Mouse (Mus musculus) heart, adult 9 months (tissue): Measurements from ENCODE around the gene Rbm19.

Experiments
- DNase-seq, 2 experiments: peaks; one replicate each; pipeline ENCODE4 v3.0.0; 2022; ENCODE audit warnings: low spot score in 2 of 2

Rbm19 gene

GRCm38 (mm10) chr5:120134000-120134399 lies 17.7 kb downstream of the Rbm19 start:
- DNase-seq, result no peak

GRCm38 (mm10) chr5:120135337-120135736 lies 19.1 kb downstream of the Rbm19 start:
- DNase-seq, result no peak

GRCm38 (mm10) chr5:120135823-120136222 lies 19.6 kb downstream of the Rbm19 start:
- no peak for DNase-seq

- no peak for DNase-seq
These were observed 20.0 kb downstream of the Rbm19 start for GRCm38 (mm10) chr5:120136236-120136675.

GRCm38 (mm10) chr5:120137038-120137437 lies 20.8 kb downstream of the Rbm19 start:
- DNase-seq, result no peak

- no peak for DNase-seq
These were observed 21.6 kb downstream of the Rbm19 start for GRCm38 (mm10) chr5:120137846-120138245.

GRCm38 (mm10) chr5:120138406-120138805 lies 22.1 kb downstream of the Rbm19 start:
- DNase-seq, result peak; percentile 73 to 75

GRCm38 (mm10) chr5:120139224-120139623 lies 23.0 kb downstream of the Rbm19 start:
- no peak for DNase-seq

GRCm38 (mm10) chr5:120143941-120144340 lies 27.7 kb downstream of the Rbm19 start:
- no peak for DNase-seq

GRCm38 (mm10) chr5:120145371-120146050 lies 29.2 kb downstream of the Rbm19 start:
- DNase-seq, result no peak

- DNase-seq, result peak in 1 of 2 experiments; percentile 33
These were observed 29.8 kb downstream of the Rbm19 start for GRCm38 (mm10) chr5:120146051-120146385.

GRCm38 (mm10) chr5:120146909-120147308 lies 30.6 kb downstream of the Rbm19 start:
- DNase-seq, result no peak

GRCm38 (mm10) chr5:120148246-120148645 lies 32.0 kb downstream of the Rbm19 start:
- DNase-seq, result no peak

GRCm38 (mm10) chr5:120151145-120151544 lies 34.9 kb downstream of the Rbm19 start:
- no peak for DNase-seq

GRCm38 (mm10) chr5:120153140-120153539 lies 36.9 kb downstream of the Rbm19 start:
- DNase-seq, result no peak

- DNase-seq, result no peak
These were observed 39.4 kb downstream of the Rbm19 start for GRCm38 (mm10) chr5:120155672-120156071.

GRCm38 (mm10) chr5:120156166-120156909 lies 40.1 kb downstream of the Rbm19 start:
- DNase-seq, result peak; percentile 71 to 87

GRCm38 (mm10) chr5:120157115-120157514 lies 40.9 kb downstream of the Rbm19 start:
- DNase-seq, result no peak

- DNase-seq, result no peak
These were observed 42.2 kb downstream of the Rbm19 start for GRCm38 (mm10) chr5:120158476-120158875.

GRCm38 (mm10) chr5:120160923-120161658 lies 44.8 kb downstream of the Rbm19 start:
- no peak for DNase-seq

GRCm38 (mm10) chr5:120162689-120163088 lies 46.4 kb downstream of the Rbm19 start:
- DNase-seq, result no peak

GRCm38 (mm10) chr5:120163428-120163827 lies 47.2 kb downstream of the Rbm19 start:
- no peak for DNase-seq

GRCm38 (mm10) chr5:120164450-120164849 lies 48.2 kb downstream of the Rbm19 start:
- DNase-seq, result peak; percentile 55 to 69
